Mouse (Mus musculus): ENCODE measurements around the gene Uggt1. TPM values are rescaled to one million over a fixed set of nuclear protein-coding genes. Genes with fewer than 3 reads are reported as not detected.

The Uggt1 gene
- polyA plus RNA-seq, 2 experiments from 2014 or later = 22.7 to 26.5 TPM

GRCm38 (mm10) chr1:36112665-36113064 lies 131.9 kb downstream of the Uggt1 start:
- ATAC-seq = no peak

- ATAC-seq = no peak
Observed at GRCm38 (mm10) chr1:36109987-36110386, 134.5 kb downstream of the Uggt1 start.

- ATAC-seq = no peak
Observed at GRCm38 (mm10) chr1:36105917-36106706, 138.4 kb downstream of the Uggt1 start.

GRCm38 (mm10) chr1:36100371-36100770 lies 144.1 kb downstream of the Uggt1 start:
- no peak for ATAC-seq

GRCm38 (mm10) chr1:36098432-36098831 lies 146.1 kb downstream of the Uggt1 start:
- ATAC-seq = no peak

- ATAC-seq = no peak
Observed at GRCm38 (mm10) chr1:36095423-36096272, 148.9 kb downstream of the Uggt1 start.

GRCm38 (mm10) chr1:36093741-36094140 lies 150.8 kb downstream of the Uggt1 start:
- no peak for ATAC-seq

- no peak for ATAC-seq
Observed at GRCm38 (mm10) chr1:36091246-36091645, 153.3 kb downstream of the Uggt1 start.

- no peak for ATAC-seq
Observed at GRCm38 (mm10) chr1:36090722-36091110, 153.8 kb downstream of the Uggt1 start.

Other genes with a start within 250 kb of the Uggt1 start
- 1 to 10 TPM; 4.3 to 4.7 TPM for gene Hs6st1, start 176.3 kb downstream of the Uggt1 start, polyA plus RNA-seq (2017; shearing (Covaris generic))
- gene Neurl3, start 30.0 kb upstream of the Uggt1 start, polyA plus RNA-seq (2017; shearing (Covaris generic)) = 100 to 1,000 TPM in 1 of 2 experiments, 10 to 100 TPM in 1; 62.4 to 137 TPM
- gene Arid5a, start 63.0 kb upstream of the Uggt1 start, polyA plus RNA-seq (2017; shearing (Covaris generic)) = 100 to 1,000 TPM in 1 of 2 experiments, 10 to 100 TPM in 1; 92.4 to 160 TPM
- gene Kansl3, start 124.5 kb upstream of the Uggt1 start, polyA plus RNA-seq (2017; shearing (Covaris generic)) = 10 to 100 TPM; 52.6 to 88.0 TPM
- gene Fer1l5, start 127.6 kb upstream of the Uggt1 start, polyA plus RNA-seq (2017; shearing (Covaris generic)) = under 1 TPM; 0.48 to 0.67 TPM
- gene Lman2l, start 200.6 kb upstream of the Uggt1 start, polyA plus RNA-seq (2017; shearing (Covaris generic)) = 10 to 100 TPM; 11.0 to 11.8 TPM
- gene Cnnm4, start 226.9 kb upstream of the Uggt1 start, polyA plus RNA-seq (2017; shearing (Covaris generic)) = 10 to 100 TPM; 12.3 to 19.6 TPM

Data from CD4-positive, CD25-positive, alpha-beta regulatory T cell, adult 4 months (primary cell).